Mouse (Mus musculus) kidney, embryonic 15.5 days (tissue): ENCODE measurements at regions not wholly inside any gene's neighbourhood (a gene's known extent, or its start where the extent isn't known, plus 50 kb on each side); places are given as distances from the start of the nearest gene placed in this dataset.

Experiments
- ATAC-seq: fragments of 200-750 bp; cut with Nextera tagmentation; replicated peaks from 2 replicates; pipeline ENCODE4 v1.8.0; 2017; ENCODE audit warnings: moderate TSS enrichment; ENCODE audit not compliant: low FRiP score
- H3K27ac ChIP-seq: fragments of 300-500 bp; sonication (generic); 2 replicates; pipeline ENCODE4 v1.5.1; 2015; ENCODE audit warnings: mild to moderate bottlenecking, inconsistent platforms
- H3K27me3 ChIP-seq: fragments of 300-500 bp; sonication (generic); 2 replicates; pipeline ENCODE4 v1.6.1; 2015; ENCODE audit warnings: inconsistent platforms
- H3K36me3 ChIP-seq: fragments of 300-500 bp; sonication (generic); 2 replicates; pipeline ENCODE4 v1.6.1; 2015; ENCODE audit warnings: inconsistent platforms
- H3K4me1 ChIP-seq: fragments of 300-500 bp; sonication (generic); 2 replicates; pipeline ENCODE4 v1.6.1; 2015; ENCODE audit warnings: inconsistent platforms
- H3K4me2 ChIP-seq: fragments of 300-500 bp; sonication (generic); 2 replicates; pipeline ENCODE4 v1.6.1; 2015; ENCODE audit warnings: moderate library complexity, mild to moderate bottlenecking, inconsistent platforms
- H3K4me3 ChIP-seq: fragments of 300-500 bp; sonication (generic); replicated peaks from 2 replicates; pipeline ENCODE4 v1.5.1; 2015; ENCODE audit warnings: mild to moderate bottlenecking, inconsistent platforms
- H3K9ac ChIP-seq: fragments of 300-500 bp; sonication (generic); 2 replicates; pipeline ENCODE4 v1.6.1; 2015; ENCODE audit warnings: mild to moderate bottlenecking, inconsistent platforms
- H3K9me3 ChIP-seq: fragments of 300-500 bp; sonication (generic); replicated peaks from 2 replicates; pipeline ENCODE4 v1.6.1; 2016; ENCODE audit warnings: inconsistent platforms
- WGBS: fragments of 180-500 bp; shearing (Covaris S2); methylation state at CpG from one replicate; pipeline ENCODE4 v1.1.7; 2015; ENCODE audit warnings: mixed read lengths; 5-methylcytosine and 5-hydroxymethylcytosine counted together

DNA sequence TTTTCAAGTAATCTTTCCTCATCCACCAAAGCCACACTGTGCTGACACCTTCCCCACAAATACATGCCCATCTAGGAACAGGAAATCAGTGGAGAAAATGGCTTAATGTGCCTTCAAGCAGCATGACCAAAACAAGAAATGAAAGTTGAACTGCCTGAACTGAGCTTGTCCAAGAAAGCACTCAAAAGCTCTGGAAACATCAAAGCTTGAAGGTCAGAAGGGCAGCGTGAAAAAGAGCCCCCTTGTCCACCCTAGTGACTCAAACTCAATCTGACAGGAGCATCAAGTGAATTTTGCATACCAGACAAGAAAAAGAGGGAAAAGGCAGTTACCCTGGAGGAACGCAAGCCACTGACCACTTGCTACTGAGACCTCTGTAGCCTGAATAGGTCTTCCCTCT is 373.1 kb upstream of the Npvf start:
- Histone ChIP-seq H3K27me3 (no peaks in the 10 kb centered on the region), H3K27ac (no peak overlapping the region), H3K36me3 (no peaks in the 10 kb centered on the region), H3K9ac (no peak overlapping the region), H3K4me2 (no peak overlapping the region), H3K9me3 (no peaks in the 10 kb centered on the region), H3K4me3 (no peak overlapping the region), H3K4me1 (no peaks in the 10 kb centered on the region)
- ATAC-seq: no peak
- 77% methylated on average over 2 of the region's 2 CpGs for WGBS

DNA sequence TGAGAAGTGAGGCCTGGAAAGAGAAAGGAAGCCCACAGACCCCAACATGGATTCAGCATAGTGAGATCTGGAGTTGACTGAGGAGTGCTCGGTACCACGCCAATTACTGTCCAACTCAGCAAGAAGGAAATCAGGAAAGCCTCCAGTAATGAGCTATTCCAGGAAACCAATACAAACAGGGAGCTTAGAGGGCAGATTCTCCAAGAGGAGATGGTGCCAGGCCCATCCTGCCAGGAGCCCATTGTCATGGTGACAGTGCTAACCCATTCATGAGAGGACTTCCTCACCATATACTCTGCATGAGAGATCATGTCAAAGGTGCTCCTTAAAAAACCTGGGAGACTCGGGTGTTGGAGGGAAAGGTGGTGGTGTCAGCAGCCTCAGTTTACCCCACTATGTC is 375.3 kb upstream of the Npvf start:
- 90% methylated on average over 3 of the region's 3 CpGs for WGBS
- no peak for ATAC-seq
- no peaks in the 10 kb centered on the region for H3K4me1 ChIP-seq
- no peak overlapping the region for H3K9ac ChIP-seq
- no peak overlapping the region for H3K27ac ChIP-seq
- no peaks in the 10 kb centered on the region for H3K9me3 ChIP-seq
- H3K36me3 ChIP-seq: no peaks in the 10 kb centered on the region
- H3K4me3 ChIP-seq: no peak overlapping the region
- no peaks in the 10 kb centered on the region for H3K27me3 ChIP-seq
- H3K4me2 ChIP-seq: no peak overlapping the region

DNA sequence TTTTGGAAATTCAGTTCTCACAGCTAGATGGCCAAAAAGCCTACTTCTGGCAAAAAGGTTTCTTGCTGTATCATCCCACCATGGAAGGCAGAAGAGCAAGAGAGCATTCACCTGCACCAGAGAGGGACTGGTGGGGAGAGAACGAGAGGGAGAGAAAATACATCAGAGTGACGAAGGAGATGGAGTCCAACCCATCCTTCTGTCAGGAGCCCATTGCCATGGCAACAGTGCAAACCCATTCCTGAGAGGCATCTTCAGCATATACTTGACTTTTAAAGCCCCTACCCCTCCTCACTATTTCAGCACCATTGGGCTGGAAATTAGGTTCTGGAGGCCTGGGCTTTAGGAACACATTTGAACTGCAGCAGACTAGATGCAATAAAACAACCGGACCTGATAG is 375.7 kb upstream of the Npvf start:
- no peaks in the 10 kb centered on the region for H3K9me3 ChIP-seq
- WGBS: 85% methylated on average over 3 of the region's 3 CpGs

DNA sequence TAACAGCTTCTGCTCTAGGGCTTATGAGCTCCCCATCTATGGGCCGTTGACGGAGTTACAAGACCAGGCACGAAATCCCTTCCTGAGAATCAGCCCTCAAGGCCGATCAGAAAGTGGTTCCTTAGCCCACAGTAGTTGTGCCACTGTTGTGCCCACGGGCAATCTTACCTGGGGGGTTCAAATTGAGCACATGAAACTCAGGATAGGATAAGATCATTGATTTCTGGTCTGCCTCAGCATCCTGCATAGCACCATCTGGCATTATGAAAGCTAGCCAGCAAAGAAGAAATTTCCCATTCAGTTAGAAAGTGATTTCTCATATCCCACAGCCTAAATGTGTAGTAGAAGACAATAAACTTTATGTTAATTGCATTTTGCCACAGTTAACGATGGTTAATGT is 379.6 kb upstream of the Npvf start:
- Histone ChIP-seq H3K27ac (no peak overlapping the region), H3K4me3 (no peak overlapping the region), H3K9me3 (no peaks in the 10 kb centered on the region), H3K9ac (no peak overlapping the region), H3K4me1 (peaks cover 22% of the 10 kb centered on the region), H3K27me3 (peaks cover 4% of the 10 kb centered on the region; the same call in 1 of the 2 replicates), H3K4me2 (no peak overlapping the region), H3K36me3 (no peaks in the 10 kb centered on the region)
- ATAC-seq: no peak
- WGBS: 82% methylated on average over 6 of the region's 6 CpGs

More for the DNA sequence above, 375.7 kb upstream of the Npvf start:
- no peak overlapping the region for H3K27ac ChIP-seq
- no peaks in the 10 kb centered on the region for H3K36me3 ChIP-seq
- no peaks in the 10 kb centered on the region for H3K27me3 ChIP-seq
- no peaks in the 10 kb centered on the region for H3K4me1 ChIP-seq
- H3K9ac ChIP-seq: no peak overlapping the region
- ATAC-seq: no peak
- H3K4me3 ChIP-seq: no peak overlapping the region
- H3K4me2 ChIP-seq: no peak overlapping the region

DNA sequence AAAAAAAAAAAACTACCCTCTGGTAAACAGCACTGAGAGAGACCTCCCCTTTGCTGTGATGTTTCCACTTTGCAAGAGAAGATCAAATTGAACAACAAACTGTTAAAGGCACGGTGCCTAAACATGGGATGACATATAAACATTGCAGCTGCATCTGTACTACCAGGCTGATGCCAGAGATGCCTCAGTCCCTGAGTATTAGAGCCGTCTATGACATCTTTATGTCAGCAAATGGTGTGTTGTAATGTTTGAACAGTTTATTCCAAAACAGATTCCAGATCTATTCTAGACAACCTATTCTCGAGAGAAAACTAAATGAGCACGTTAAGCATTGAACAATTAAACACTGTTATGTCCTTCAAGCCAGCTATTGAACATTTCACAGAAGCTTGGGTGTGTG is 381.8 kb upstream of the Npvf start:
- Histone ChIP-seq H3K36me3 (no peaks in the 10 kb centered on the region), H3K27me3 (peaks cover 4% of the 10 kb centered on the region; the same call in 1 of the 2 replicates), H3K4me2 (no peak overlapping the region), H3K9me3 (no peaks in the 10 kb centered on the region), H3K4me3 (no peak overlapping the region), H3K4me1 (peaks cover 37% of the 10 kb centered on the region), H3K27ac (peak overlapping the region; percentile 70), H3K9ac (no peak overlapping the region)
- 65% methylated on average over 4 of the region's 4 CpGs for WGBS
- ATAC-seq: no peak

DNA sequence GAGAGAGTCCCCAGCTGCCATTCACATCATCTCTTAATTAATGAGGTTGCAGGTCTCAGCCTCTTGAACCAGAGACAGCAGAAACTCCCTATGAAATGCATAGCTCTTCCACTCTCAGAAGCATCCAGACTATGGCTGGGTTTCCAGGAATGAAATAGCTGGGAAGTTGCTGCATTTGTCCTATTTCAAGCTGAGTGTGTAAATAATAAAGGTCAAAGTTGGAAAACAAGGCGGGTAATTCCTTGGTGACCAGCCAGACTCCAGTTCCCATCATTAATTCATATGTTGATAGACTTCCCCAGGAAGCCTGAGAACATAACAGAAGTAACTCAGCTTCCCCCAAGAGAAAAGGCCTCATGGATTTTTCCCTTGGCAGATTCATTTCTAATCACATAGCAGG is 382.3 kb upstream of the Npvf start:
- H3K9ac ChIP-seq: no peak overlapping the region
- peak overlapping the region; percentile 70; the same call in 1 of the 2 replicates for H3K27ac ChIP-seq
- no peaks in the 10 kb centered on the region for H3K36me3 ChIP-seq
- WGBS: 40% methylated on average over 1 of the region's 1 CpGs
- no peaks in the 10 kb centered on the region for H3K9me3 ChIP-seq
- H3K4me1 ChIP-seq: peaks cover 37% of the 10 kb centered on the region
- H3K27me3 ChIP-seq: peaks cover 4% of the 10 kb centered on the region; the same call in 1 of the 2 replicates
- ATAC-seq: no peak
- H3K4me3 ChIP-seq: no peak overlapping the region
- H3K4me2 ChIP-seq: no peak overlapping the region

DNA sequence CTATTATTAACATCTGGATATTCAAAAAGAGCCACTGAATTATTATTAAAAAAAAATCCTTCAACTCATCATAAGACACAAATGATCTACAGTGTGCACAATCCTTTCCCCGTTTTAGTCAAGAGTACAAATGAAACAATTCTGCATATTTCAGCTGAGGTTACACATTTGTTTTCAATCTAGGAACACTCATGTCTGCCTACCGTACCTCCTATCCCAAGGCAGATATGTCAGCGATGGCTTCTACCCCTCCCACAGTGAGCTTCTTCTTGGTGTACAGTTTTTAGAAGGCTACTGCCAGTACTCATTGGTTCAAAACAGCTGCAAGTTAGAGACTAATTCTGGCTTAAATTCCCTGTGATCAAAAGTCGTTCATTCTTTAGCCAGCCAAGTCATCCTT is 382.7 kb upstream of the Npvf start:
- Histone ChIP-seq H3K9ac (no peak overlapping the region), H3K27ac (peak overlapping the region; percentile 81), H3K27me3 (peaks cover 4% of the 10 kb centered on the region; the same call in 1 of the 2 replicates), H3K4me2 (no peak overlapping the region), H3K4me1 (peaks cover 37% of the 10 kb centered on the region), H3K36me3 (no peaks in the 10 kb centered on the region), H3K4me3 (no peak overlapping the region), H3K9me3 (no peaks in the 10 kb centered on the region)
- ATAC-seq: no peak
- WGBS: 51% methylated on average over 4 of the region's 4 CpGs

DNA sequence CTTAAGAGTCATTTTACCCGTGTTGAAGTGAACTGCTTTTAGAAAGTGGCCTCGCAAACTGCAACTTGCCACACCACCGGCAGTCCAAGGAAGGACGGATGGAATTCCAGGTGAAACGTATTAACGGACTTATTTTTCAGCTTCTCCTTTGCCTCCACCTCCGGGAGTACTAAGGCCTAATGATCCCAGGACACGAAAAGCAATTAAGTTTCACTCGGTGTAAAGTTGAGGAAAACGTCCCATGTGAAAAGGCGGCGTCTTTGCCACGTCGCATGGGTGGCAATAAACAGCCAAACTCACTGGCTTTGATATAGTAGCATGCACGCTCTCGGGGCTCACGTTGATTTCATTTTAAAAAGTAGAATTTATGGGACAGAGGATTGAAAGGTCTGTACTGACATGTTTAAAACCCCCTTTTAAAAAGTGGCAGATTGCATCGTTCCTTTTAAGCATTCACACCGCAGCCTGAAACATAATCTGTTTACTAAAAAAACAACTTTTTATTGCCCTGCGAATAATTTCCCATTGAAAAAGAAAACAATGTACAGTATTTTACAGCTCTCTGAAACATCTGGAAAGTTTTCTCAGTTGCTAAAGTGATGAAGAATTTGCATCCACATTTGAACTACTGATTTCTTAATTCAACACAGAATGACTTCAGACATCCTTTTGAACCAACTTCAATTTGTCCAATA is 385.4 kb upstream of the Npvf start:
- Histone ChIP-seq H3K4me2 (peak overlapping the region; percentile 41), H3K4me3 (no peak overlapping the region)

DNA sequence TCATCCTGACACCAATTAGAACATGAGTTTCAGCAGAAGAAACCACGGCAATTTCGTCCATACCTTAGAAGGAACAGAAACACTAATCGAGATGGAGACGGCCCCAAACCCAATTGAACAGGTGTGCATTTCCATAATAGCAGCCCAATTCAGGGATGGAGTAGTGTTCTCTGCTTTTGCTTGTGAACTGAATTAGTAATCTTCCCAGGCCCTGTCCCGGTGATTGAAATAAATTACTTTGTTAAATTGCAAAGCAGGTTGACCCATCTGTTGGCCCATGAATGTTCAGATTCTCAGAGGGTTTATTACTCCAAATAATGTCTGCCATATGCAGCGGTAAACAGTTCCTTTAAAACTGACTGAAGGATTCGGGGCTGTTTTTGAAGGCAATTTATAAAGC is 388.5 kb upstream of the Nfe2l3 start:
- Histone ChIP-seq H3K27me3 (no peaks in the 10 kb centered on the region; the same call in 1 of the 2 replicates), H3K4me3 (no peak overlapping the region), H3K9me3 (no peaks in the 10 kb centered on the region), H3K4me1 (peaks cover 24% of the 10 kb centered on the region), H3K27ac (no peak overlapping the region), H3K9ac (no peak overlapping the region), H3K36me3 (no peaks in the 10 kb centered on the region), H3K4me2 (no peak overlapping the region)
- no peak for ATAC-seq
- 80% methylated on average over 7 of the region's 7 CpGs for WGBS

More for the DNA sequence above, 385.4 kb upstream of the Npvf start:
- H3K27ac ChIP-seq: peak overlapping the region; percentile 74
- H3K9ac ChIP-seq: no peak overlapping the region
- peak; percentile 73 for ATAC-seq
- H3K27me3 ChIP-seq: peaks cover 4% of the 10 kb centered on the region; the same call in 1 of the 2 replicates
- no peaks in the 10 kb centered on the region for H3K36me3 ChIP-seq
- 18% methylated on average over 20 of the region's 20 CpGs for WGBS
- no peaks in the 10 kb centered on the region for H3K9me3 ChIP-seq
- H3K4me1 ChIP-seq: peaks cover 37% of the 10 kb centered on the region

DNA sequence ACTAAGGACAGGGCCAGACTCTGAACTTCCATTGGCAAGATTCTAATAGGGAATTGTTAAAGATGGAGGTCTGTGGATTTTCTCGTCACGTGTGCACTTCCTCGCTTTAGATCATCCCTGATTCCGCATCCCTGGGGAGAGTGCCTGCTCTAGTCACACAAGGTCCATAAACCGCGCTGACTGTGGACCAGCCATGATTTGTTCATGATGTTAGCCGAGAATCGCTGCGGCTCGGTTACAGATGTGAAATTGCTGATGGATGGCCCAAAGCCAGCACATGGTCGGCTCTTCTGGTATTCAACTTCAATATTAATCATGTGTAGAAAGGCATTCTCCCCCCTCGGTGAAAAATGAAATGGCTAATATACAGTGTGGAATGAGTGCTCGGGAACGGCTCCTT is 387.6 kb upstream of the Nfe2l3 start:
- H3K27me3 ChIP-seq: no peaks in the 10 kb centered on the region; the same call in 1 of the 2 replicates
- 65% methylated on average over 14 of the region's 14 CpGs for WGBS
- H3K9me3 ChIP-seq: no peaks in the 10 kb centered on the region
- H3K27ac ChIP-seq: no peak overlapping the region
- H3K36me3 ChIP-seq: no peaks in the 10 kb centered on the region
- H3K4me2 ChIP-seq: no peak overlapping the region
- no peak overlapping the region for H3K4me3 ChIP-seq
- H3K4me1 ChIP-seq: peaks cover 17% of the 10 kb centered on the region
- H3K9ac ChIP-seq: no peak overlapping the region
- ATAC-seq: no peak

DNA sequence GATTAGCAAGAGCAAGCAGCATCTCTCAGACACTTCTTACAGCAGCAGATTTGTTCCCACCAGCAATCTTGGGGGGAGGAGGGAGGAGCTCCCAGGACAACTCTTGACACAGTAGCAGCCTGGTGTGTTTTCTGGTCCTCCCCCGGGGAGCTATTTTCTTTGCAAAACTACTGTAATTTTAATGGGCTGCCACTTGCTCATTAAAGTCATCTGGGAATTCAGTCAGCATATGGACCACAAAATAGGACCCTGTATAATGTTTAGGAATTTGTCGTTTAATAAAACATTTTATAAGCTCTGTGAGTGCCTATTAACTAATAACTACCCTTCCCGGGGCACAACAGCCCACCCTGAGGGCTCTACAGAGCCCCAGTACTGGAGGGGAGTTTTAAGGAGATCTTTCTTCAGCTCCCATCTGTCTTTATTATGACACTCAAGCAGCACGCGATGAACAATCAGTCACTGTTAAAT is 380.0 kb upstream of the Nfe2l3 start:
- H3K4me3 ChIP-seq: no peak overlapping the region
- 55% methylated on average over 5 of the region's 5 CpGs for WGBS
- no peak for ATAC-seq

DNA sequence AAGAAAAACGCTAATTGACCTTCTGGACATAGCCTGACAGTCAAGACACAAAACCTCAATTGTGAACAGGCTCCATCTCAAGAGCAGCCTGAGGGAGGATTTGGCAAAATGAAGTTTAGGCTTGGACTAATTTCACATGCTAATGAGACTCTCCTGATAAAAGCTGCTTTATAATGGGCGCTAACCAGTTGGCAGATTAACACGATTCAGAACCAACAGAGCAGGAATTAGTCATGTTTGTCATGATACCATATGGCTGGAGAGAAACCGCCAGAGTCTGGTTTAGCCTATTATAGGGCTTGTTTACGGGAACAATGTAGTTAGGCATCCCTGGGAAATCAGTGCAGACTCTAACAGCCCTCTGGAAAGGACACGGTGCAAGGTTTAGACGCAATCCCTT is 375.2 kb upstream of the Nfe2l3 start:
- H3K27ac ChIP-seq: no peak overlapping the region
- no peak for ATAC-seq
- WGBS: 73% methylated on average over 7 of the region's 7 CpGs
- no peak overlapping the region for H3K4me2 ChIP-seq
- no peaks in the 10 kb centered on the region for H3K9me3 ChIP-seq
- H3K9ac ChIP-seq: no peak overlapping the region
- no peak overlapping the region for H3K4me3 ChIP-seq
- H3K27me3 ChIP-seq: 0 out of 2 replicates have a peak, but pooled peaks cover 4% of the 10 kb centered on the region
- peaks cover 27% of the 10 kb centered on the region for H3K4me1 ChIP-seq
- H3K36me3 ChIP-seq: no peaks in the 10 kb centered on the region

More for the DNA sequence above, 380.0 kb upstream of the Nfe2l3 start:
- no peak overlapping the region for H3K27ac ChIP-seq
- no peak overlapping the region for H3K4me2 ChIP-seq
- H3K36me3 ChIP-seq: no peaks in the 10 kb centered on the region
- H3K27me3 ChIP-seq: 0 out of 2 replicates have a peak, but pooled peaks cover 4% of the 10 kb centered on the region
- no peaks in the 10 kb centered on the region for H3K9me3 ChIP-seq
- H3K4me1 ChIP-seq: peaks cover 13% of the 10 kb centered on the region; the same call in 1 of the 2 replicates
- H3K9ac ChIP-seq: no peak overlapping the region
